Mouse (Mus musculus): ENCODE results near the gene Astn1.

DNA sequence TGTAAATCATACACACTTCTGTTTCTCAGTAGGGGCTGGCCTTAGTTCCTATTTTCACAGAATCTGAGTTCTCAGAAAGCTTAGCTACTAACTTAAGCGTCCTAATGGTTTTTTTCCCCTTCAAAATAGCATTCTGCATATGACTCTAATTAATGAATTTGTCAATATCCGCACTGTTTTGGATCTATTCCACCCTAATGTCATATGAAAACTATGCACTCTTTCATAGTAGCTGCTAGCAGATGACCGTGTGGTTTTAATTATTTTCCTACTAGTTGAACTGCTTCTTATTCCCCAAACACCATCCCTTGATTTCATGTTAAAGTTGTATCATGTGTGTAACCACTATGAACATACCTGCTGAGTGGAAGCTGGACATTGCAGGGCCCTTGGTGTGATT is 303.9 kb downstream of the Astn1 start:
- no peak for TF ChIP-seq POLR2A (IDR thresholded peaks at IDR 0.05; ENCODE audit: low read depth, low read length)
- TF ChIP-seq CHD2 (IDR thresholded peaks at IDR 0.05; ENCODE audit: low read length) = no peak
- TF ChIP-seq POLR2AphosphoS2 (IDR thresholded peaks at IDR 0.05; ENCODE audit: low read depth, low read length) = no peak
- TF ChIP-seq USF2 (conservative IDR thresholded peaks at IDR 0.05; ENCODE audit: low read depth, low read length) = no peak
- TF ChIP-seq E2F4 (IDR thresholded peaks at IDR 0.05; ENCODE audit: insufficient replicate concordance, low read depth, low read length) = no peak
- TF ChIP-seq GABPA (IDR thresholded peaks at IDR 0.05; ENCODE audit: insufficient replicate concordance, low read depth, low read length) = no peak
- no peak for TF ChIP-seq CTCF (conservative IDR thresholded peaks at IDR 0.05 in 1 of 2, IDR thresholded peaks at IDR 0.05 in 1 of 2; ENCODE audit: low read depth in 2 of 2, low read length in 2 of 2)
- TF ChIP-seq MYC (IDR thresholded peaks at IDR 0.05; ENCODE audit: low read depth, low read length) = no peak
- no peak for TF ChIP-seq EP300 (IDR thresholded peaks at IDR 0.05; ENCODE audit: low read length)
- TF ChIP-seq UBTF (IDR thresholded peaks at IDR 0.05; ENCODE audit: low read depth, low read length) = no peak
- TF ChIP-seq TCF12 (IDR thresholded peaks at IDR 0.05; ENCODE audit: low read depth, low read length) = no peak
- TF ChIP-seq USF1 (IDR thresholded peaks at IDR 0.05; ENCODE audit: low read depth, low read length) = no peak
- no peak for TF ChIP-seq SIN3A (IDR thresholded peaks at IDR 0.05; ENCODE audit: low read length)

Measured in CH12.LX (cell line).